Mouse (Mus musculus): ENCODE data around the gene Stk10.

The Stk10 gene

DNA sequence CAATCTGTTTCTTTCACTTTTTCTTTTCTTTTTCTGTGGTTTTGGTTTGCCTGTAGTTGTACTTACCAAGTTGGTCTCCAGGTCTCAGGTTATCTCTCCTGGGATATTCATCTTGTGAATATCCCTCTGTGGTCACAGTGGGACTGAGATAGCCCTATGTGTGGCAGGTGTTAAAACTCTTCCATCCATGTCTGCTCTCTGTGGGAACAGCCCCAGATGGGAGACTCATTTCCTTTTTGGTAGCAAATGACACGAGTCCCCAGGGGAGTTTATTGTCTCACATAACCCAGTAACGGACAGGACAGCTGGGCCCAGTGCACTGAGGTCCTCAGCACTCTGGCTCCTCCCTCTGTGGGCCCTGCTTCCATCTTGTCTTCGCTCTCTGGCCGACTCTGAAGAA is 17.0 kb downstream of the Stk10 start:
- no peak for DNase-seq (ENCODE audit: low spot score in 2 of 2)

DNA sequence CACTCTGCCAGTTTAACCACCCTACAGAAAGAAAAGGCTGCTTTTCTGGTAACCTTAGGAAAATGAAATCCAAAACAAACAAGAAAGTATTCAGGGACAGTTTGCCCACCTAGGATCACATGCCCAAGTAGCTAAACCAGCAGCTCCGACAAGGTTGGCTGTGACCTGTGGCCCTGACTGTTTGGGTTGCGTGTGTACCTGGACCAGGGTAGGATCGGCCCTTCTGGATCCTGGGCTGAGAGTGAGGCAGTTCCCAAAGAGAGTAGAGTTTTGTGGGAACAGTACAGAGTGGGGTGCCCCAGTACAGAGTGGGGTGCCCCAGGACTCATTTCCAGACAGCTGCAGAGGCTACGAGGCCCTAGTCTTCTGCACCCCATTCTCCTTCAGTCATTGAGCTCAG is 18.0 kb downstream of the Stk10 start:
- DNase-seq (ENCODE audit: low spot score in 2 of 2), result no peak

DNA sequence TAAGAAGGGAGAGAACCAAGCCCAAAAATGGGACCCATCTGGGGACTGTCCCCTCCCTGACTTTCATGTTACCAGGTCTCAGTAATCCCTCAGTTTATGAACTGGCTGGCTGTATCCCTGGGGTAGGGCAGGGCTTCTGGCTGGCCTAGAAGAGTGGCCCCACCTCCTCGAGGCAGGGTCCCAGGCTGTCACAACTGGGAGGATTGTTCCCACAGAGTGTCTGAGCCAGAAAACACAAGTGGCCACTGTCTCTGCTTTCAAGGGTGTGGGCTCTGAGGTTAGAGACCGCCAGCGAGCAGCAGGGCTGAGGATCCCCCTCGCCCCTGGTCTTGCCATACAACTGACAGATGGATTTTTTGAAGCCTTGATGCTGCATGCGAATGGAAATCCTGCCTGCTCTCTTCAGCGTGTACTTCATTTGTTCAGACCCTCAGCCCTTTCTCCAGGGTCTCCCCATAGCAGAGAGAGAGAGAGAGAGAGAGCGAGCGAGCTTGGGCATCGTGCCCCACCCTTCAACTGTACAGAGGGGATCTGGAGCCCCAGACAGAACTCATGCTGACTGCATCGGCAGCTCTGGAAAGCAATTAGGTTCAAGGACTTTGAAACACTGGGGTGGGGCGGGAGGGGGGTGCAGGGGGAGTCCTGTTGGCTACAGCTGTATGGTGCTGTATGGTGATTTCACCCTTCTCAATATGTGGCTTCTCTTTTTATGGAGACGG is 18.6 kb downstream of the Stk10 start:
- no peak for DNase-seq (ENCODE audit: low spot score in 2 of 2)

DNA sequence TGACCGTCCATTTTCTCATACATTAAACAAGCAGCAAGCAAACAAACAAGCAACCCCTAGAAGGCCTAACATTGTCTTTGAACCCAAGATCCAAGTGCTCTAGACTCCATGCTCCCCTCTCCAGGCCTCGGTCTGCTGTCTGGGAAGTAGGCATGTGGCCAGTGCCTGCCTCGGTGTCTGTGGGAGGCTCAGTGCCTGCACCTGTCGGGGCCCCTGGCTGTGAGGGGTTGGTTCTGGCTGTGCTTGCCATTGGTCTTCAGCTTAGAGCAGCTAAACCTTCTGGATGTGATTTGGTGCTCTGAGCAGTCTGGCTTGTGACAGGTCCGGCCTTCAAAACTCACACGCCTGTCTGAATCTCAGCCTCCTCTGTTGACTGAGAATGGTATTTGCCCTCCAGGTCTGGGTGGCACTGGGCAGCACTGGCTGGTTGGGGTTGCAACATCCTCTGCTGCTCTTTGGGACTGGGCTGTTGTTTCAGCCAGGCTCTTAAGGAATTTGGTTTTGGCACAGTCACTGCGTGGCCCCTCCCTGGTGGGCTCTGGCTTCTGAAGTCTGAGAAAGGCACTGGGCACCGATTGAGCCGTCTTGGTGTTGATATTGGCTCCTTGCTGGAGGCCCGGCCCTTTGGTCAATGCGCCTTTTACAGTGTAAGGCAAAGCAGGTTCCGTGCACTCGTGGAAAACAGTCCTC is 19.4 kb downstream of the Stk10 start:
- DNase-seq (ENCODE audit: low spot score in 2 of 2), result no peak

DNA sequence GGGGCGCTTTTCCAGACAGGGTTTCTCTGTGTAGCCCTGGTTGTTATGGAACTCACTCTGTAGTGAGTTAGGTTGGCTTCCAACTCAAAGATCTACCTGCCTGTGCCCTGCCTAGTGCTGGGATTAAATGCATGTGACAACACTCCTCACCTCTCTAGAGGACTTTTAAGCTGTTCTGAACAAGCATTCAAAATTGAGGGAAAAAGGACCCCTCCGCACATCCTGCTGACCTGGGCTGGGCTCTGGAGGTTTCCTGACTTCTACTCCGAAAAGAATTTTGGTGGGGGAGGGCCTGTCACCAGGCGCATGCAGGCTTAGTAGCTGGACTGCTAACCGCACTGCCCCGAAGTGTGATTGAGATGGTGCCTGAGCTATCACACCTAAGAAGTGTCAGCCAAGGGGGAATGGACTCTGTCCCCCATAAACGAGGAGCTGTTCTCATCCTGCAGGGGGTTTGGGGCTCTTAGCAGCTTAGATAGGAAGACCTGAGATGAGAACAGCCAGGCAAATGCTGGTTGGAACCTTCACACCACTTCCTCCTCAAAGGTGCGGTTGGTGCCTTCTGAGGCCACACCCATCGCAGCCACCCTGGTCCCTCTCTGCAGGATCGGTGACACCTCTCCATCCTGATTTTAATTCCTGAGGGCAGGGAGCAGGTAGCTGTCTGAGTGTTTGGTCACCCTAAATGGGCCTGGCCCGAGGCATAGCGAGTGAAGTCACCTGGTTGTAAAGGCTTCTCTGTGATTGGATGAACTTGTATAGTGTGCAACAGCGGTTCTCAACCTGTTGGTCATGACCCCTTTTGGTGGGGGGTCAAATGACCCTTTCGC is 20.4 kb downstream of the Stk10 start:
- DNase-seq (ENCODE audit: low spot score in 2 of 2), result no peak

DNA sequence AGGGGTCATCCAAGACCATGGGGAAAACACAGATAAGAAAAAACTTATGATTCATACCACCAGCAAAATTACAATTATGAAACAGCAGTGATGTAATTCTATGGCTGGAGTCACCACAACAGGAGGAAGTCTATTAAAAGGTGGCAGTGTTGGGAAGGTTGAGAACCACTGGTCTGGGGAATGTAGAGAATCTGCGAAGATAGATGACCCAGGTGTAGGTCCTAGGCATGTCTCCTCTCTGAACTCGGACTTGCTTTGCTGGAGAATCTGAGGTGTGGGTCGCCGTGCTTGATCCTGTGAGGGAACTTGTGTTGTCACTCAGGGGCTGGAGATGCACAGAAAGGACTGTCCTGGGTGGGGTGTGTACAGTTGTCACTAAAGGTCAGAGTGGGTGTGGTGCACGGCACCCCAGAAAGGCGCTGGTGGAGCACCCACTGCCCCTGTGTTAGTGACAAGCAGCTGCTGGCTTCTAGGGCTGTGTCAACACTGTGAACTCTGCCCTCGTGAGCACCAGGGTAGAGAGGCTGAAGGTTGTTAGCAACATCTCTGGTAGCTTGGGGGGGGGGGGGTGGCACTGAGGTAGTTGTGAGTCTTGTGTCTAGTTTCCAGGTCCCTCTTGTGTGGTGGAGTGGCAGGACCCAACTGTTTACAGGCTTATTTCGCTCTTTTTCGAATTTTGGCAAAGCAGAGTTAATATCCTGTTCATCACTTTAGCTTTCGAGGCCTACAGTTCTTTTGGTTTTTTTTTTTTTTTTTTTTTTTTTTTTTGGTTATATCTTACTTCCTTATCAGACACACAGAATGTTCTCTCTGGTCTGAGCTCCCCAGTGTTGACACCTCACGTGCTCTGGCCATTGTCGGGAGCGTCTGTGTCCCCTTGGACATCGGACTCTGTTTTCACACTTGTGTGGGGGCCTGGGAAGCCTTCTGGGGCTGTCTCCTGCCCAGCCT is 21.3 kb downstream of the Stk10 start:
- no peak for DNase-seq (ENCODE audit: low spot score in 2 of 2)

DNA sequence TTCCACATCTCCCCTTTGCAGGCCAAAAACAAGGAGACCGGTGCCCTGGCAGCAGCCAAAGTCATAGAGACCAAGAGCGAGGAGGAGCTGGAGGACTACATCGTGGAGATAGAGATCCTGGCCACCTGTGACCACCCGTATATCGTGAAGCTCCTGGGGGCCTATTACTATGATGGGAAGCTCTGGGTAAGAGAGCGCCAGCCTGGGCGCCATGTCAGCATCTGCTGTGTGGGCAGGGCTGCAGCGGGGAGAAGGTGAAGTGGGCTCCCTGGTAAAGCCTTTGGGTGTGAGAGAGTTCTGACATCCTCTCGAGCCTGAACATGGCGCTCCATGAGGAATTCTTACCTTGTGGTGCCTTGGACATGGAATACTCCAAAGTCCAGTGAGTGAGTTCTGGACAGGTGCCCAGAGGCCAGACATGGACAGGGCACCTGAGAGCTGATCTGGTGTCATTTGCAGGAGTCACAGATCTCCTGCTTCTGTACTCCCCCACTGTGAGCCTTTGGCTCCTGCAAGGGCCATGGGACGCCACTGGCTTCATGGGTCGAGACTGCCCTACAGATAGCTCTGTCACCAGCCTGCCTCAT is 22.1 kb downstream of the Stk10 start:
- DNase-seq (ENCODE audit: low spot score in 2 of 2), result no peak

DNA sequence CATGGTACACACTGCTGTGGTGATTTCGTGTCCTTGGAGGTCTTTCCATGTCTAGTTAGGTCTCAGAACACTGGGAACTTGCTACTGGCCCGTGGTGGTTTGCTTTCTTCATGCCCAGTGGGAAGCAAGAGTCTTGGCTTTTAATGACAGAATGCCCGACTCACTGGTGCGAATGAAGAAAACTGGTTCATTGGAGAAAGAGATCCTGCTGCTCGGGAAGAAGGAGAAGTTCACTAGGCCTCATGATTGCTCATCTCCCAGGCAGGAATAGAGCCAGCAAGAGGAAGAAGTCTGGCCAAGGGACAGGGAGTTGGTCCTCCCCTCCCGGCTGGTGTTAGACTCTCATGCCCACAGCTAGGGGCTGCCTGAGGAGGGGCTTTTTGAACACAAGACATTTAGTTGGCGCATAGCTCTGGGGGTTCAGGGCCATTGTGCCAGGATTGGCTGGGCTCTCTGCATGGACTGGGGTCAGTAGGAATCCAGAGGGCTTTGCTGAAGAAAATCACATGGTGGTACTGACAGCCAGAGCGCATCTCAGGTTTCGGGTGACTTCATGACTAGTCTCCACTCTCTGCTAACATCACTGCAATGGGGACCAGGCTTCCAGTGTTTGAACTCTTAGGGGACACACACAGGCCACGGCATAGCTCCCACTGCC is 23.4 kb downstream of the Stk10 start:
- no peak for DNase-seq (ENCODE audit: low spot score in 2 of 2)

DNA sequence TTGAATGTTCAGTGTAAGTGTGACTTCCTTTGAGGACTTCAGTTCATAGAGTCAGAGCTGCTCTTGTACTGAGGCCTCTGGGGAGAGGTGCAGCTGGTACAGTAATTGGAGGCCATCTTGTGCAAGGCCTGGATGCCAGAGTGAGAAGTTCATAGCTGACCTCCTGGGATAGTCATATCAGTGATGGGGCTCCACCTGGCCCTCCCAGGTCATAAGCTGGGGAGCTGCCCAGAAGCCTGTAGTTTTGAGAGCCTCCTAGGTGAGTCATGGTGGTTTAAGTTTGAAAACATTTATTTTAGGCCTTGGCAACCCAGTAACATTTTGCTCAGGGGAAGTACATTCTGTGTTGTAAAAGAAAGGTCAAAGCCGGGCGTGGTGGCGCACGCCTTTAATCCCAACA is 24.9 kb downstream of the Stk10 start:
- DNase-seq (ENCODE audit: low spot score in 2 of 2), result no peak

DNA sequence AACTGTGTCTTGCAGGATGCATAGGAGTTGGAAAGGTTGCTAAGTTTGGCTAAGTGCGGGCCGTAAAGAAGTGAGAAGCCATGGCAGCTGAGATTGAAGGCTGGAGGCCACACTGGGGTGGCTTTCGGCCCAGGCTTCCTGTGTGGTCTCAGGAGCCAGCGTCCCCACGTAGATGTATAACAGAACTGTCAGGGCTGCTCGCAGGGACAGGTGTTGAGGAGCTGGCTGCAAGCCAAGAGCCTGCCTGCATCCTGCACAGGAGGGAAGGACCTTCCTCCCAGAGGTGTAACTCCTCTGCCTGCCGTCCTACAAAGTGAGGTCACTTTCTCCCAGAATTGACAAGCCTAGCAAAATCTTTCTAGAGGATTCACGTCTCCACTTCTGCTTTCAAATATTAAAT is 25.6 kb downstream of the Stk10 start:
- no peak for DNase-seq (ENCODE audit: low spot score in 2 of 2)

DNA sequence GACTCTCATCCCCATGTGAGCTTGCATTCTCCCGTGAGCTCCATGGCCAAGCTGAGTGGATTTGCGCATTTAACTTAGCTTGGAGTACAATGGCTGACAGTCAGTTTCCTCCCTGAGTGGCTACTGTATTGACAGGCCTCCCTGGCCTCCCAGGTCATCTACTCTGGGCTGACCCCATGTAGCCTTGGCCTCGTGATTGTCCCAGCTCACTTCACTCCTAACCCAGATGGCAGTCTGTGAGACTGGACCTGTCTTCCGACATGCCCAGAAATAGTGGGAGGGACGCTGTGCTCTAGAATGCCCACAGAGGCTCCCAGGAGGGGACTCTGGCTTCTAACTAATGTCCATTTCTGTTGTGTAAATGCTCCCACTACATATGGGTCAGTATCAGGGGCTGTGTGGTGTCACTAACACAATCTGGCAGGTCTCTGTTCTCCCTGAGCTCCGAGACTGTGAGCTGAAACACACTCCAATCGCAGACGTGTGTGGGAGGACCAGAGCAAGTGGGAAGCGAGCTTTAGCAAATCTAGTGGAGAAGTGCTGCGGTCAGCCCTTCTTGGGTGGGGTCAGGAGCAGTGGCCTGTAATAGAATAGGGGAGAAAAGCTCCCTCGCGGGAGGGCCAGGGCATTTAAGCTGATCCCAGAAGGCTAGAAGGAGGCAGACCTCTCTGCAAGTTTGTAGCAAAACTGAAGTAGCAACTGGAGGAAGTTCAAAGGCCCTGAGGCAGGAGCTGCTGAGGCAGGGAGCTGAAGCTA is 27.1 kb downstream of the Stk10 start:
- DNase-seq (ENCODE audit: low spot score in 2 of 2), result no peak

DNA sequence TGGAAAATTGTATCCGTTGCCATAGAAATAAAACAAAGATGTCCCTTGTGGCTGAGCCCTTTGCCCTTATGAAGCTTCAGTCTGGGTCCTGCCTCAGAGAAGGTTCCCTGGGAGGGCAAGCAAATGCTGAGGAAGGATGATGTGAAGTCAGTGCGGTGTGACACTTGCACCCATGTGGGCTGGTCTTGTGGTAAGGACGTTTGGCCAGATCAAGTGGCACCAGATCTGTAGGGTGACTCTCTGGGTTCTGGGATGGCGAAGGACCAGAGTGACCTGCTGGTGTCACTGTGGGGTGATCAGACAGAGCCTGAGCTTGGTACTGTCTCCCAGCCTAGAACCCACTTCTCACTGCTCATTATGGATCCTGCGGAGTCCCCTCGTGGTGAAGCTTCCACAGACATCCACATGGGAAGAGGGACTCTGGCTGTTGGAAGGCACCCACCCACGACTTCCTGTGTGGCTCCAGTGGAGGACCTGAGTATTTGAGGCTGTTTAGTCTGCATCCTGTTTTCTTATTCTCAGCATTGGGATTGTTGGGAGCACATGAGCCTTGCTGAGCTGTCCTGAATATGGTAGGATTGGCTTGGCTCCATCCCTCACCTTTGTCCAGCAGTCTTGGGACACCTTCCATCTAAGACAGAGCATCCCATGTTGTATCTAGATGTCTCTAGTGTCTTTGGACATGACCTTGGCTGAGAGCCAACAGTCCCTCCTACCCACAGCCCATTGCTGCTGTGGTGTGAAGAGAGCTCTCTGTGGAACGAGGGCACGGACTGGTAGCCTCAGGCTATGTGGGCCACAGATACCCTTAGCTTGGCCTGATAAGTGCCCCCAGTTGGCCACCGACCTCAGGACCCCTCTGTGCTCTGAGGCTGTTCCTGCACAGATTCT is 28.6 kb downstream of the Stk10 start:
- DNase-seq (ENCODE audit: low spot score in 2 of 2), result no peak

DNA sequence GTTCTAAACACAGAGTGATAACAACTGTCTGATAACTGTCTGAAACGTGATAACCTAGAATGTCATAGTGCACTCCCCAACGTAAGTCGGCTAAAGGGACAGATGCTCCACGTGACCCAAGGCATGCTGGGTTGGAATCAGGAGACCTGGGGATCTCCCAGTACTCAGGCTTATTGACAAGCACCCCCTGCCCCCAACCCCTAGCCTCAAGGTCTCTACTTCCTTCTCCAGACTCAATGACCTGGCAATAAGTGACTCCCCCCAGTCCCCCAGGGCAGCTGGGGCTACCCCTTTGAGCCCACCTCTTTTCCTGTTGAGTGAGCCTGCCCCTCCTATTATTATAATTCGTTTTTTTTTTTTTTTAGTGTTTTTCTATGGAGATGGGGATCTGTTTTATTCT is 29.6 kb downstream of the Stk10 start:
- DNase-seq (ENCODE audit: low spot score in 2 of 2), result no peak

DNA sequence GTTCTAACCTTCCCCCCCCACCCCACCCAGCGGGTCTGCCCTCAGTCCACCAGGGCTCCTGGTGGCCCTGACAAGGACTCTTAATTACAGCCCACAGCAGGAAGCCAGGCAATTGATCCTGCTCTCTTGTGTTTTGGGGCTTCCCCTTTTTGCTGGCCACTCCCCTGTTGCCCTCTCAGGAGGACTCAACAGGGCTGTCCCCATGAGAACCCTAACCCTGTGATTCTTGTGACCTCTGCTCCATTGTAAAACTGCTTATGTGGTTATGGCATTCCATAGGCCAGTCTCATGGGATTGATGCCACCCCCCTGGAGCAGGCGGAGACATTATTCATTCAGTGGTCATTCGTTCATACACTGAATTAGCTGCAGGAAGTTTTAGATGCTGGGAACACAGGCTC is 30.6 kb downstream of the Stk10 start:
- DNase-seq (ENCODE audit: low spot score in 2 of 2), result no peak

DNA sequence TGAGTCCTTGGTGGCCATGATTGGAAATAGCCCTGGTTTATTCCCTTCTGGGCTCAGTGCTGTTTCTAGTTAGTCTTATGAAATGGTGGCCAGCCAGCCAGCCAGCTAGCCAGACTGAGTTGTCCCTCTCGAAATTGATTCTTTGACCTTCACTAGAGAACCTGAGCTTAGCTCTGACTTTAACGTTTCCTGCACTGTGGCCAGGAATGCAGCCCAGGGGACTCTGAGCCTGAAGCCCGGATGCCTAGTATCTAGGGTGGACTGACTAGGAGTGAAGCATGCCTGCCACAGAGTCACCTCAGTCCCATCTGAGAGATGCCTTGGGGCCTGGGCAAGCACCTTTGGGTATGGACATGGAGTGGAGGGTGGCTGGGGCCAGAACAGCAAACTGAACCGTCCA is 31.5 kb downstream of the Stk10 start:
- DNase-seq (ENCODE audit: low spot score in 2 of 2), result no peak

DNA sequence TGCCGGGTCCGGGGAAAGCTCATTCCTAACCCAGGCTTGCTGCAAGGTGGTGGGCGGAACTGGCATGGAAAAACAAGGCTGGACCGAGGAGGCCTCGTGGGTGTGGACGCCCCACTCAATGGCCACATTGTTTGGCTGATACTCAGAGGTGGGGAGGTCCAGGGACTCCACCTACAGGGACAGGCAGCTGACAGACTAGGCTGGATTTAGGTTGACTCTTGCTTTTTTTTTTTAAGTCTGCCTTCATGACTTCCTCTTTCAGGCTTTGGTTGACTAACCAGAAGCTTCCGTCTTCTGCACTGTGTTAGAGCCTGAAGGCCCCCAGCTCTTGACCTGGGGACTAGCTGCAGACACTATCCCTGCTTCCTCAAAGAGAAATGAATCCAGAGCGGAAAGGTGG is 32.0 kb downstream of the Stk10 start:
- no peak for DNase-seq (ENCODE audit: low spot score in 2 of 2)

DNA sequence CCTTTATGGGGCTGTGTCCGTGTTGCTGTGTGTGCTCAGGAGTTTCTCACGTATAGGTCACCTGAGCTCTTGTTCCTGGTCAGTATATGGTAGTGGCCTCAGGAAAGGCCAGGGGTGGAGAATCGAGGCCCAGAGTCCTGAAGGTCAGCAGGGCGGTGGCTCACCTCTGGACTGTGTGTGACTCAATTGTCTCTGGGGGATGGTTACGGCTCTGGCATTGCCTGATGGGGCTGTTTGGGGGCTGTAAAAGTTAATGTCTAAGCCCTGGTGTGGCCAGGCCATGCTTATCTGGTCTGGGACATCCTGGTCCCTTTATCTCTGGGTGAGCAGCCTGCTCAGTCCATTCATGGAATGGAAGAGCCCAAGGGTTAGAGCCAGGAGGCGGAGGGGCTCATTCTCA is 33.1 kb downstream of the Stk10 start:
- no peak for DNase-seq (ENCODE audit: low spot score in 2 of 2)

DNA sequence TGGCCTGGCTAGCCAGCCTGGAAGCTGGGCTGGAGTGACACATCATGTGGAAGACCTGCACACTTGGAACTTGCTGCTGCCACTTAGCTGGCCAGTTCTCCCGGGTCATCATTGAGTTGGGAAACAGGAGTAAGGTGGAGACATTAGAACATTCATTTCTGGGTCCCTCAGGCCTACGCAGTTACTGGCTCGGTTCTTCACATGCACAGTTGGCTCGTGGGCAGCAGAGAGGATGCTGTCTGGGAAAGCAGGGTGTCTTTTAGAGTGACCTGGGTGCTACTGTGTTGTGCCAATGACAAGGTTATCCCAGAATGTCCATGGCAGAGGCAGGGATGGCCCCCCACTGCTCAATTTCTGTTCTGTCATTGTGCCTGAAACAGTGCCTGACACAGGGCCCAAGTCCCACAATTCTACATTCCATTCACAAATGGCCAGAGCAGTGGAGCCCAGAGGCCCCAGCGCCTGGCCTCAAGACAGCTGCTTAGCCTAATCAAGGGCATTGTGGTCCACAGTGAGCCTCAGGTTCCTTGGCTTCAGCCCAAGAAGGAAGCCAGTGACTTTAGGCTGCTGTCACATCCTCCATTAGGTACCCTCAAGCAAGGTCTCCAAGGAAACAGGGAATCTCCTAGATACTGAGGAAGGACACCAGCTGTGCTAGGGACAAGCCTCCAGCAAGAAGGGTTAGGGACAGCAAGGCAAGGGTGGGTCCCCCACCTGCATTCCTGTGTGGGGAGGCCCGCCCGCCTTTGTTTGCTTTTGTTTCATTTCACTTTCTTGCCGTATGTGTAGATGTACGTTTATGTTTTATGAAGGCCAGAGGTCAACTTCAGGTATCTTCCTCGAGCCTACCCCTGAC is 34.1 kb downstream of the Stk10 start:
- no peak for DNase-seq (ENCODE audit: low spot score in 2 of 2)

All from left cerebral cortex, adult 9 months (tissue).